Mouse (Mus musculus) forebrain, embryonic 12.5 days (tissue): ENCODE results near the gene Zfand2a. TPM values are rescaled to one million over a fixed set of nuclear protein-coding genes. Genes with fewer than 3 reads are reported as not detected.

Source experiments
- ATAC-seq: fragments of 200-750 bp; cut with Nextera tagmentation; 2 replicates; pipeline ENCODE4 v1.8.0; 2017; ENCODE audit warnings: moderate TSS enrichment; ENCODE audit not compliant: low FRiP score
- H3K27ac ChIP-seq: fragments of 300-500 bp; sonication (generic); 2 replicates; pipeline ENCODE4 v1.5.1; 2016; ENCODE audit warnings: mild to moderate bottlenecking
- H3K27me3 ChIP-seq: fragments of 300-500 bp; sonication (generic); 2 replicates; pipeline ENCODE4 v1.6.1; 2016; ENCODE audit warnings: mild to moderate bottlenecking
- H3K36me3 ChIP-seq: fragments of 300-500 bp; sonication (generic); replicated peaks from 2 replicates; pipeline ENCODE4 v1.6.1; 2016; ENCODE audit warnings: mild to moderate bottlenecking
- H3K4me1 ChIP-seq: fragments of 300-500 bp; sonication (generic); 2 replicates; pipeline ENCODE4 v1.6.1; 2016
- H3K4me2 ChIP-seq: fragments of 300-500 bp; sonication (generic); 2 replicates; pipeline ENCODE4 v1.6.1; 2016; ENCODE audit warnings: mild to moderate bottlenecking, moderate library complexity
- H3K4me3 ChIP-seq: fragments of 300-500 bp; sonication (generic); replicated peaks from 2 replicates; pipeline ENCODE4 v1.5.1; 2016; ENCODE audit warnings: mild to moderate bottlenecking
- H3K9ac ChIP-seq: fragments of 300-500 bp; sonication (generic); 2 replicates; pipeline ENCODE4 v1.6.1; 2016; ENCODE audit warnings: mild to moderate bottlenecking
- H3K9me3 ChIP-seq: fragments of 300-500 bp; sonication (generic); 2 replicates; pipeline ENCODE4 v1.6.1; 2016
- WGBS: fragments of 180-500 bp; shearing (Covaris S2); methylation state at CpG from one replicate; pipeline ENCODE4 v1.1.7; 2016; 5-methylcytosine and 5-hydroxymethylcytosine counted together
- polyA plus RNA-seq: library from polyadenylated mRNA; unstranded; fragments of >200 nt; fragmentation: Nextera tagmentation; extraction: Ambion mirVana; gene quantifications from 2 replicates; pipeline ENCODE4 v1.2.1, GENCODE M21; 2016

Gene Zfand2a
- 10.4 and 12.9 TPM in 2 replicates for polyA plus RNA-seq

- peak within 1 kb of the TSS; percentile 87 for H3K4me3 ChIP-seq
- H3K36me3 ChIP-seq: peaks cover 30% of the 10 kb centered on the region
- peak within 1 kb of the TSS; percentile 33; the same call in 1 of the 2 replicates for H3K27ac ChIP-seq
- H3K4me2 ChIP-seq: peak within 1 kb of the TSS; percentile 88
- under 1% methylated on average over 42 of the region's 42 CpGs for WGBS
- H3K9ac ChIP-seq: peak within 1 kb of the TSS; percentile 72
- ATAC-seq: peak; percentile 98
- H3K27me3 ChIP-seq: no peaks in the 10 kb centered on the region
- H3K9me3 ChIP-seq: peaks cover 9% of the 10 kb centered on the region
- peaks cover 16% of the 10 kb centered on the region for H3K4me1 ChIP-seq
Measured at GRCm38 (mm10) chr5:139484185-139484814, at the start of gene Zfand2a. Gene Zfand2a, minus strand, starts transcription at chr5:139484549.

GRCm38 (mm10) chr5:139528851-139529250 is 44.5 kb upstream of the Zfand2a start:
- H3K4me1 ChIP-seq: peaks cover 10% of the 10 kb centered on the region
- whole genome bisulfite sequencing: 64% methylated on average over 7 of the region's 7 CpGs
- H3K9me3 ChIP-seq: no peaks in the 10 kb centered on the region
- no peak overlapping the region for H3K27ac ChIP-seq
- H3K4me2 ChIP-seq: no peak overlapping the region
- no peak for ATAC-seq
- no peak overlapping the region for H3K4me3 ChIP-seq
- no peaks in the 10 kb centered on the region for H3K36me3 ChIP-seq
- H3K27me3 ChIP-seq: peaks cover 58% of the 10 kb centered on the region
- H3K9ac ChIP-seq: no peak overlapping the region

- Histone ChIP-seq H3K36me3 (no peaks in the 10 kb centered on the region), H3K4me2 (no peak overlapping the region), H3K27me3 (peaks cover 31% of the 10 kb centered on the region; the same call in 1 of the 2 replicates), H3K9me3 (no peaks in the 10 kb centered on the region), H3K4me3 (no peak overlapping the region), H3K27ac (no peak overlapping the region), H3K9ac (no peak overlapping the region), H3K4me1 (0 out of 2 replicates have a peak, but pooled peaks cover 3% of the 10 kb centered on the region)
- WGBS: 83% methylated on average over 10 of the region's 10 CpGs
- ATAC-seq: no peak
Measured at GRCm38 (mm10) chr5:139521987-139522386, 37.6 kb upstream of the Zfand2a start.

GRCm38 (mm10) chr5:139520069-139520834 is 35.9 kb upstream of the Zfand2a start:
- no peak overlapping the region for H3K4me3 ChIP-seq
- H3K4me2 ChIP-seq: no peak overlapping the region
- no peak for ATAC-seq
- no peak overlapping the region for H3K9ac ChIP-seq
- H3K27ac ChIP-seq: no peak overlapping the region
- H3K27me3 ChIP-seq: peaks cover 27% of the 10 kb centered on the region; the same call in 1 of the 2 replicates
- H3K9me3 ChIP-seq: no peaks in the 10 kb centered on the region
- WGBS: 58% methylated on average over 14 of the region's 14 CpGs
- peaks cover 6% of the 10 kb centered on the region; the same call in 1 of the 2 replicates for H3K4me1 ChIP-seq
- no peaks in the 10 kb centered on the region for H3K36me3 ChIP-seq

- no peak overlapping the region for H3K9ac ChIP-seq
- WGBS: 42% methylated on average over 11 of the region's 11 CpGs
- peaks cover 6% of the 10 kb centered on the region; the same call in 1 of the 2 replicates for H3K4me1 ChIP-seq
- no peak for ATAC-seq
- no peak overlapping the region for H3K27ac ChIP-seq
- no peak overlapping the region for H3K4me3 ChIP-seq
- H3K36me3 ChIP-seq: no peaks in the 10 kb centered on the region
- no peaks in the 10 kb centered on the region for H3K9me3 ChIP-seq
- peaks cover 19% of the 10 kb centered on the region; the same call in 1 of the 2 replicates for H3K27me3 ChIP-seq
- no peak overlapping the region for H3K4me2 ChIP-seq
Measured at GRCm38 (mm10) chr5:139516281-139516680, 31.9 kb upstream of the Zfand2a start.

- H3K9ac ChIP-seq: no peak overlapping the region
- no peaks in the 10 kb centered on the region for H3K9me3 ChIP-seq
- H3K36me3 ChIP-seq: no peaks in the 10 kb centered on the region
- peaks cover 26% of the 10 kb centered on the region for H3K27me3 ChIP-seq
- no peak for ATAC-seq
- WGBS: 89% methylated on average over 4 of the region's 4 CpGs
- H3K4me2 ChIP-seq: no peak overlapping the region
- H3K4me3 ChIP-seq: no peak overlapping the region
- H3K27ac ChIP-seq: no peak overlapping the region
- peaks cover 5% of the 10 kb centered on the region; the same call in 1 of the 2 replicates for H3K4me1 ChIP-seq
Measured at GRCm38 (mm10) chr5:139512201-139512600, 27.9 kb upstream of the Zfand2a start.

GRCm38 (mm10) chr5:139510682-139511366 is 26.5 kb upstream of the Zfand2a start:
- ATAC-seq: no peak
- H3K4me3 ChIP-seq: no peak overlapping the region
- H3K4me2 ChIP-seq: no peak overlapping the region

GRCm38 (mm10) chr5:139506207-139506606 is 21.9 kb upstream of the Zfand2a start:
- Histone ChIP-seq H3K27ac (no peak overlapping the region), H3K4me1 (0 out of 2 replicates have a peak, but pooled peaks cover 2% of the 10 kb centered on the region), H3K4me3 (no peak overlapping the region), H3K9me3 (no peaks in the 10 kb centered on the region), H3K36me3 (no peaks in the 10 kb centered on the region), H3K27me3 (peaks cover 61% of the 10 kb centered on the region), H3K9ac (no peak overlapping the region), H3K4me2 (no peak overlapping the region)
- ATAC-seq: no peak
- 29% methylated on average over 5 of the region's 5 CpGs for WGBS

More at GRCm38 (mm10) chr5:139510682-139511366, 26.5 kb upstream of the Zfand2a start:
- H3K27ac ChIP-seq: no peak overlapping the region
- H3K36me3 ChIP-seq: no peaks in the 10 kb centered on the region
- H3K9me3 ChIP-seq: no peaks in the 10 kb centered on the region
- peaks cover 35% of the 10 kb centered on the region for H3K27me3 ChIP-seq
- WGBS: 17% methylated on average over 17 of the region's 17 CpGs
- H3K4me1 ChIP-seq: 0 out of 2 replicates have a peak, but pooled peaks cover 2% of the 10 kb centered on the region
- no peak overlapping the region for H3K9ac ChIP-seq

- Histone ChIP-seq H3K4me3 (no peak overlapping the region), H3K4me1 (no peaks in the 10 kb centered on the region), H3K36me3 (no peaks in the 10 kb centered on the region), H3K9ac (no peak overlapping the region), H3K27me3 (peaks cover 52% of the 10 kb centered on the region), H3K27ac (no peak overlapping the region), H3K9me3 (no peaks in the 10 kb centered on the region), H3K4me2 (no peak overlapping the region)
- WGBS: 10% methylated on average over 12 of the region's 14 CpGs
- 0 out of 2 replicates have a peak, but pooled peaks have one; percentile 33 for ATAC-seq
Measured at GRCm38 (mm10) chr5:139505073-139505606, 20.8 kb upstream of the Zfand2a start.

GRCm38 (mm10) chr5:139502281-139502680 is 17.9 kb upstream of the Zfand2a start:
- H3K27ac ChIP-seq: no peak overlapping the region
- no peak overlapping the region for H3K9ac ChIP-seq
- H3K4me3 ChIP-seq: no peak overlapping the region
- ATAC-seq: no peak
- 87% methylated on average over 14 of the region's 14 CpGs for whole genome bisulfite sequencing
- no peaks in the 10 kb centered on the region for H3K9me3 ChIP-seq
- H3K4me2 ChIP-seq: no peak overlapping the region
- peaks cover 53% of the 10 kb centered on the region for H3K27me3 ChIP-seq
- H3K36me3 ChIP-seq: no peaks in the 10 kb centered on the region
- H3K4me1 ChIP-seq: no peaks in the 10 kb centered on the region

- 72% methylated on average over 5 of the region's 5 CpGs for whole genome bisulfite sequencing
- H3K9me3 ChIP-seq: no peaks in the 10 kb centered on the region
- ATAC-seq: no peak
- no peak overlapping the region for H3K27ac ChIP-seq
- no peak overlapping the region for H3K4me2 ChIP-seq
- H3K4me3 ChIP-seq: no peak overlapping the region
- no peaks in the 10 kb centered on the region for H3K4me1 ChIP-seq
- no peaks in the 10 kb centered on the region for H3K36me3 ChIP-seq
- H3K27me3 ChIP-seq: peaks cover 35% of the 10 kb centered on the region
- H3K9ac ChIP-seq: no peak overlapping the region
Measured at GRCm38 (mm10) chr5:139498791-139499190, 14.4 kb upstream of the Zfand2a start.

- no peaks in the 10 kb centered on the region for H3K4me1 ChIP-seq
Measured at GRCm38 (mm10) chr5:139496939-139497338, 12.6 kb upstream of the Zfand2a start.

More at GRCm38 (mm10) chr5:139496939-139497338, 12.6 kb upstream of the Zfand2a start:
- 54% methylated on average over 5 of the region's 5 CpGs for WGBS
- no peak for ATAC-seq
- no peaks in the 10 kb centered on the region for H3K9me3 ChIP-seq
- H3K4me2 ChIP-seq: no peak overlapping the region
- no peak overlapping the region for H3K4me3 ChIP-seq
- peaks cover 24% of the 10 kb centered on the region for H3K27me3 ChIP-seq
- H3K9ac ChIP-seq: no peak overlapping the region
- H3K27ac ChIP-seq: no peak overlapping the region
- H3K36me3 ChIP-seq: no peaks in the 10 kb centered on the region
